Mouse (Mus musculus) kidney, adult 18-20 months (tissue): ENCODE measurements around the gene Rpp38.
A peak's percentile ranks its signal among the peaks of the same experiment; 100 is the strongest.

Experiments used
- DNase-seq: peaks from one replicate; pipeline ENCODE4 v3.0.0; 2021

Rpp38 gene

DNA sequence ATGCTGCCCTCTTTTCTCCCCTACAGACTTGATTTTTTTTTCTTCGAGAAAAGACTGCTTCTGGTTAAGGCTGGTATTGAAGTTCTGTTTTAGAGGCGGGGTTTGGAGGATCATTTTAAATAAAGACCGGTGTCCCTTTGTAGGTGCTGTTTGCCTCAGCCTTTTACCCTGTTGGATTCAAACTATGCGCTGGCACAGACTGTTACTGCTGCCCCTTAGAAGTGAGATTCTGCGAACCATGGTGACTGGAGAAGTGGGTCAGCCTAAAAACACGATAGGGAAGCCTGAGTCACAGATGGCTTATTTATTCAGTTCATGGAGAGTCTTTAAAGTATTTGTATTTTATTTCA lies 47.3 kb downstream of the Rpp38 start:
- DNase-seq, result no peak

DNA sequence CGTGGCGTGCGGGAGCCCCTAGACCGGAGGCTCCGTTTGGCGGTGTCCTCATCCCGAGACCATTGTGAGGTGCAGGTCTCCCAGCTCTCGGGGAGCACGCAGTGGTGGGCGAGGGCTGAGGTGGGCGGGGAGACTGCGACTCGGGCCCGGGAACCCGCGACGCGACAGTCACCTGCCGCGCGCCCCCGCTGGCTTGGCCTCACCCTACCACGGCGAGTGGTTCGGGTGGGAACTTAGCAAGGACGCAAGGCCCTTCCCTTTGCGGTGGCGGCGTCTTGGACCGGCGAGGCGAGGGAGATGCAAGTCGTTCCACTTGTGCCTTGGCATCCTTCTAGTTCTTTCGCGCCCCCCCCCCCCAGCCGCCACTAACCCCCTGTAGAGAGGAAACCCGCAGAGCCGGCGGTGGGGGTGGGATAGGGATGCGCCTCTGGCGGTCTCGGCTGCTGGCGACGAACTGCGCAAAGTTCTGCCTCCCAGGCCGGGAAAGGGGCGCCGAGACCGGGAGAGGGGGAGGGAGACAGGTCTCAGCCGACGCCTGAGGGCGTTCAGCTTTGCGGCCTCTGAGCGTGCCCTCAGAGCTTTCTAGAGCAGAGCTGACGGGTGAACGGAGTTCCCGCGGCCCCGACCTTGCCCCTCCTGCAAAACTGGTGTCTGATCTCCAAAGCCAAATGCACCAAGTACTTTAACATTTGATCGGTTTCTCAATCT lies 47.8 kb downstream of the Rpp38 start:
- DNase-seq, result peak; percentile 52

GRCm38 (mm10) chr2:3283602-3284472 lies 48.6 kb downstream of the Rpp38 start, which contains the start of gene Nmt2:
Nmt2 (plus strand) TSS chr2:3284212.
- peak; percentile 100 for DNase-seq

- no peak for DNase-seq
These were observed 49.4 kb downstream of the Rpp38 start for GRCm38 (mm10) chr2:3282866-3283601.

DNA sequence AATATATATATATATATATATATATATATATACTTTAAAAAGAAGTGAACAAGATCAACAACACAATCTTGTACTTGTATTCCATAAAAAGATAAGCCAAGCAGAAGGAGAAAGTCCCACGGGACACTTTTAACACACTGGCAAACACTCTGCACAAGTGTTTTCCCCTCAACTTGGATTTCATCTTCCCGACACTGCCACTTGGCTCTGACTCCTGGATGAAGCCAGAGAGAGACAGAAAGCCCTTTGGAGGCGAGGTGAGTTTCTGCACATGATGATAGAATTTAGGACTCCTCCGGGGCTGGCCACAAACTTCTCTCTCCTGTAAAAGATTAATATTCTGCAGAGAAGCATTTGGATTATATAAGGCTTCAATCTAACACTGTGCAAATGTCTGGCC lies 51.1 kb downstream of the Rpp38 start:
- no peak for DNase-seq
